Mouse (Mus musculus): ENCODE measurements around the gene Med13l. TPM values are rescaled to one million over a fixed set of nuclear protein-coding genes. Genes with fewer than 3 reads are reported as not detected.
A peak's percentile ranks its signal among the peaks of the same experiment; 100 is the strongest.

The Med13l gene
- polyA plus RNA-seq, 1 experiment from 2014 or later = 23.9 TPM

DNA sequence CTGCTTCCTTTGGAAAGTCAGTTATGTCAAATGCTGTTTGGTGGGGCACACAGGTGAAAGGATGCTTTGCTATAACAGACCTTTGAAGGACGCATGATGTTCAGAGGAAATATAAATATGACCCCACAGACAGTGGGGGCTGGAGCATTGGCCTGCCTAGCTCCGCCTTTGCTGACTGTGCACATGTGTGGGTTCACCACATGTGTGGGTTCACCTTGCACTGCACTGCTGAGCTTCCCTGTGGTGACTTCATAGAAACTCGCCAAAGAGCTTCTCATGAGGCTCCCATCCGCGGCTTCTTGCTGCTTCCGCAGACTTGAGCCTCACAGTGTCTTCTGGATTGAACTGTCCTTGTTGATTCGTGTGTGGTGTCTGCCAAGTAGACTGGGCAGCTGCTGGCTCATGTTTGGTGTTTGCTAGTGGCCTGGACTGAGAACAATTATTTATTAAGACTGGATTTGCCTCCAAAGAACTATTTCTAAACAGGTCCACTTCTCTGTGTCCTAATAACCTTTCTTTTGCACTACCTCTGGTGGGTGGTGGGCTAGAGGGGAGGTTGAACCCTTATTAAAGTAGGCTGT, 59.9 kb downstream of the Med13l start:
- no peak overlapping the region for H3K4me2 ChIP-seq (replicated peaks)
- H3K36me3 ChIP-seq = no peaks in the 10 kb centered on the region
- peak overlapping the region; percentile 36; the same call in 1 of the 2 replicates for H3K27ac ChIP-seq (replicated peaks)
- H3K4me1 ChIP-seq = peaks cover 60% of the 10 kb centered on the region
- WGBS = 70% methylated on average over 7 of the region's 7 CpGs
- no peak overlapping the region for H3K9ac ChIP-seq (replicated peaks)
- no peak overlapping the region for H3K4me3 ChIP-seq
- no peaks in the 10 kb centered on the region for H3K9me3 ChIP-seq
- no peak for ATAC-seq (replicated peaks)
- no peaks in the 10 kb centered on the region for H3K27me3 ChIP-seq

- Histone ChIP-seq H3K27ac (replicated peaks) (no peak overlapping the region), H3K36me3 (no peaks in the 10 kb centered on the region), H3K9ac (replicated peaks) (no peak overlapping the region), H3K27me3 (no peaks in the 10 kb centered on the region), H3K4me2 (replicated peaks) (no peak overlapping the region), H3K9me3 (no peaks in the 10 kb centered on the region), H3K4me3 (no peak overlapping the region), H3K4me1 (peaks cover 60% of the 10 kb centered on the region)
- WGBS = 87% methylated on average over 4 of the region's 4 CpGs
- ATAC-seq (replicated peaks) = no peak
These were observed 61.4 kb downstream of the Med13l start for GRCm38 (mm10) chr5:118621877-118622276.

GRCm38 (mm10) chr5:118622346-118622745, 61.9 kb downstream of the Med13l start:
- Histone ChIP-seq H3K9me3 (no peaks in the 10 kb centered on the region), H3K4me3 (no peak overlapping the region), H3K36me3 (no peaks in the 10 kb centered on the region), H3K9ac (replicated peaks) (no peak overlapping the region), H3K4me1 (peaks cover 57% of the 10 kb centered on the region), H3K27me3 (no peaks in the 10 kb centered on the region), H3K4me2 (replicated peaks) (no peak overlapping the region), H3K27ac (replicated peaks) (no peak overlapping the region)
- 90% methylated on average over 5 of the region's 5 CpGs for WGBS
- ATAC-seq (replicated peaks) = no peak

- ATAC-seq (replicated peaks) = no peak
- H3K4me1 ChIP-seq = peaks cover 42% of the 10 kb centered on the region
- H3K27ac ChIP-seq (replicated peaks) = no peak overlapping the region
- no peak overlapping the region for H3K4me3 ChIP-seq
- H3K9me3 ChIP-seq = no peaks in the 10 kb centered on the region
- WGBS = 71% methylated on average over 5 of the region's 5 CpGs
- no peak overlapping the region for H3K4me2 ChIP-seq (replicated peaks)
- H3K9ac ChIP-seq (replicated peaks) = no peak overlapping the region
- H3K36me3 ChIP-seq = no peaks in the 10 kb centered on the region
- H3K27me3 ChIP-seq = no peaks in the 10 kb centered on the region
These were observed 63.3 kb downstream of the Med13l start for GRCm38 (mm10) chr5:118623797-118624196.

- no peak for ATAC-seq (replicated peaks)
- H3K4me1 ChIP-seq = peaks cover 13% of the 10 kb centered on the region
- H3K27me3 ChIP-seq = no peaks in the 10 kb centered on the region
- 81% methylated on average over 5 of the region's 5 CpGs for WGBS
- no peak overlapping the region for H3K9ac ChIP-seq (replicated peaks)
- no peaks in the 10 kb centered on the region for H3K36me3 ChIP-seq
- no peak overlapping the region for H3K27ac ChIP-seq (replicated peaks)
- H3K4me3 ChIP-seq = no peak overlapping the region
- no peak overlapping the region for H3K4me2 ChIP-seq (replicated peaks)
- no peaks in the 10 kb centered on the region for H3K9me3 ChIP-seq
These were observed 67.2 kb downstream of the Med13l start for GRCm38 (mm10) chr5:118627630-118628029.

- H3K27ac ChIP-seq (replicated peaks) = no peak overlapping the region
- H3K27me3 ChIP-seq = no peaks in the 10 kb centered on the region
- no peaks in the 10 kb centered on the region for H3K9me3 ChIP-seq
- ATAC-seq (replicated peaks) = no peak
- peaks cover 12% of the 10 kb centered on the region for H3K4me1 ChIP-seq
- no peak overlapping the region for H3K4me2 ChIP-seq (replicated peaks)
- 93% methylated on average over 4 of the region's 4 CpGs for WGBS
- H3K9ac ChIP-seq (replicated peaks) = no peak overlapping the region
- H3K36me3 ChIP-seq = no peaks in the 10 kb centered on the region
- H3K4me3 ChIP-seq = no peak overlapping the region
These were observed 67.7 kb downstream of the Med13l start for GRCm38 (mm10) chr5:118628211-118628610.

- 84% methylated on average over 8 of the region's 8 CpGs for WGBS
- H3K9ac ChIP-seq (replicated peaks) = no peak overlapping the region
- peaks cover 21% of the 10 kb centered on the region for H3K4me1 ChIP-seq
- ATAC-seq (replicated peaks) = no peak
- no peak overlapping the region for H3K4me2 ChIP-seq (replicated peaks)
- H3K9me3 ChIP-seq = no peaks in the 10 kb centered on the region
- H3K36me3 ChIP-seq = no peaks in the 10 kb centered on the region
- no peak overlapping the region for H3K4me3 ChIP-seq
- no peak overlapping the region for H3K27ac ChIP-seq (replicated peaks)
- no peaks in the 10 kb centered on the region for H3K27me3 ChIP-seq
These were observed 71.9 kb downstream of the Med13l start for GRCm38 (mm10) chr5:118632346-118632745.

DNA sequence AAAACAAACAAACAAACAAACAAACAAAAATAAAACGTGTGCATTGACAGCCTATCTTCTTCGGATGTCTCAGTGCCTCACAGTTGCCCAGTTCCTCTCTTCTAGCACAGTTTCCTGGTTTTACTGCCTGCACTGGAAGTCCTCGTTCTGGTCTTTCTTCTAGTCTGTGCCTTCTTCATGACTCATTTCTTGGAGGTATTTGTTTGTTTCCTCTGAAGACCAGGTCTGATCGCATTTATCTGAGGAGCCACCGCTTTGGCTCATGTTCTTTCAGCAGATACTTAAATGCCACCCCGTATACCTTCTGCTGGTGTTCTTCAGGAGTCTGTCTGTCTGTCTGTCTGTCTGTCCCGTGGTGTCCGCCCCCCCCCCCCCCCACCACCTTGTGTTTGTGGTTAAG, 72.6 kb downstream of the Med13l start:
- H3K4me3 ChIP-seq = no peak overlapping the region
- no peak overlapping the region for H3K4me2 ChIP-seq (replicated peaks)
- no peaks in the 10 kb centered on the region for H3K9me3 ChIP-seq
- no peak overlapping the region for H3K27ac ChIP-seq (replicated peaks)
- 81% methylated on average over 8 of the region's 8 CpGs for WGBS
- H3K36me3 ChIP-seq = no peaks in the 10 kb centered on the region
- peaks cover 24% of the 10 kb centered on the region for H3K4me1 ChIP-seq
- H3K27me3 ChIP-seq = no peaks in the 10 kb centered on the region
- H3K9ac ChIP-seq (replicated peaks) = no peak overlapping the region
- no peak for ATAC-seq (replicated peaks)

GRCm38 (mm10) chr5:118635476-118636187, 75.2 kb downstream of the Med13l start:
- no peak; the same call in 1 of the 2 replicates for ATAC-seq (replicated peaks)
- WGBS = 5% methylated on average over 11 of the region's 11 CpGs
- H3K27ac ChIP-seq (replicated peaks) = peak overlapping the region; percentile 5
- H3K4me2 ChIP-seq (replicated peaks) = no peak overlapping the region
- peaks cover 35% of the 10 kb centered on the region for H3K4me1 ChIP-seq
- H3K9me3 ChIP-seq = no peaks in the 10 kb centered on the region
- no peaks in the 10 kb centered on the region for H3K27me3 ChIP-seq
- no peaks in the 10 kb centered on the region for H3K36me3 ChIP-seq
- H3K4me3 ChIP-seq = no peak overlapping the region
- H3K9ac ChIP-seq (replicated peaks) = no peak overlapping the region

- H3K27ac ChIP-seq (replicated peaks) = no peak overlapping the region
- H3K4me2 ChIP-seq (replicated peaks) = no peak overlapping the region
- no peak for ATAC-seq (replicated peaks)
- H3K4me3 ChIP-seq = no peak overlapping the region
- no peaks in the 10 kb centered on the region for H3K27me3 ChIP-seq
- no peak overlapping the region for H3K9ac ChIP-seq (replicated peaks)
- 81% methylated on average over 16 of the region's 16 CpGs for WGBS
- H3K4me1 ChIP-seq = peaks cover 35% of the 10 kb centered on the region
- no peaks in the 10 kb centered on the region for H3K9me3 ChIP-seq
- no peaks in the 10 kb centered on the region for H3K36me3 ChIP-seq
These were observed 76.2 kb downstream of the Med13l start for GRCm38 (mm10) chr5:118636399-118637369.

DNA sequence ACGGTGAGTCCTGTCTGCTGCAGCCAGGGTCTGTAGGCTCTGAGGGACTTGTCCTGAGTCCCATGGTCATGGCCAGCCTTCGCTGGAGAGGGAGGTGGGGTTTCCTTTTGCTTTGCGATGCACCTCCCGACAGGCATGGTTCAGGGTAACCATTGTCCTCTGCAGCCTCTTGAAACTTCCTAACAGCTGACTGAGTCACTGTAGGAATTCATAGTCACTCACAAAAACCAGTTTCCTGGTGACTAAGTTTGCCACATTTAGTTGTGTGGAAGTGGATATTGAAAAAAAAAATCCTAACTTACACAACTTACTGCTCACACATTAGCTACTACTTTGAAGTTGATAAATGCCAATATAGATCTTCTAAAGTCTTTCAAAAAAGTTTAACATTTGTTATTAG, 77.5 kb downstream of the Med13l start:
- H3K27ac ChIP-seq (replicated peaks) = no peak overlapping the region
- H3K4me1 ChIP-seq = peaks cover 38% of the 10 kb centered on the region
- 69% methylated on average over 4 of the region's 4 CpGs for WGBS
- H3K27me3 ChIP-seq = no peaks in the 10 kb centered on the region
- H3K9ac ChIP-seq (replicated peaks) = no peak overlapping the region
- no peak overlapping the region for H3K4me3 ChIP-seq
- no peaks in the 10 kb centered on the region for H3K36me3 ChIP-seq
- no peak overlapping the region for H3K4me2 ChIP-seq (replicated peaks)
- no peak for ATAC-seq (replicated peaks)
- H3K9me3 ChIP-seq = no peaks in the 10 kb centered on the region

- no peaks in the 10 kb centered on the region for H3K9me3 ChIP-seq
- no peak overlapping the region for H3K27ac ChIP-seq (replicated peaks)
- ATAC-seq (replicated peaks) = no peak
- peaks cover 36% of the 10 kb centered on the region for H3K4me1 ChIP-seq
- H3K4me3 ChIP-seq = no peak overlapping the region
- no peaks in the 10 kb centered on the region for H3K27me3 ChIP-seq
- no peaks in the 10 kb centered on the region for H3K36me3 ChIP-seq
- H3K4me2 ChIP-seq (replicated peaks) = no peak overlapping the region
- 85% methylated on average over 9 of the region's 9 CpGs for WGBS
- H3K9ac ChIP-seq (replicated peaks) = no peak overlapping the region
These were observed 78.1 kb downstream of the Med13l start for GRCm38 (mm10) chr5:118638534-118639109.
